Mouse (Mus musculus): Measurements from ENCODE around the gene Apmap. TPM values are rescaled to one million over a fixed set of nuclear protein-coding genes. Genes with fewer than 3 reads are reported as not detected.
"Not testable (repeated sequence)": the region's sequence is repeated elsewhere in the genome, so short reads cannot be mapped to it uniquely, and the experiment has no call there.

Gene Apmap
- polyA plus RNA-seq, 1 experiment = 132 TPM

- DNase-seq (ENCODE audit: low read depth) = no peak
These were observed 13.3 kb upstream of the Apmap start for GRCm38 (mm10) chr2:150621698-150622097.

GRCm38 (mm10) chr2:150610097-150610496, 1.7 kb upstream of the Apmap start:
- DNase-seq (ENCODE audit: low read depth) = no peak

GRCm38 (mm10) chr2:150608872-150609560, 649 bp upstream of the Apmap start:
- no peak for DNase-seq (ENCODE audit: low read depth)

DNA sequence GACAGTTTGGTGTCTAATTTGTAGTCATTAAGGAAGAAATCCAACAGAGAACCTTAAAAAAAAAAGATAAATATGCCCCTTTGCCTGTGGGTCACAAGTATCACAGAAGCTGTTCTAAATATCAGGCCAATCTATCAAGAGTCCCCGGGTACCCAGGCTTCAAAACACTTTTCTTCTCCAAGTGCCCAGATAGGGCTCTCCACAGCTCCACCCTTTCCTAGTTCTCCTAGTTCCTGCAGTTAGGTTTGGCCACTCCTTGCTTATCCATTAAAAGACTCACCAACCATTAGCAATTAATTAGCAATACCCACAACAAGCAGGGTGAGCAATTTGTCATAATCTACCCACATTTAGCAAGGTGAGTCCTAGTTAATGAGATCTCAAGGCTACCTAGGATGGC, 1.3 kb downstream of the Apmap start:
- no peak for DNase-seq (ENCODE audit: low read depth)

- DNase-seq (ENCODE audit: low read depth) = no peak
These were observed 3.6 kb downstream of the Apmap start for GRCm38 (mm10) chr2:150604802-150605201.

DNA sequence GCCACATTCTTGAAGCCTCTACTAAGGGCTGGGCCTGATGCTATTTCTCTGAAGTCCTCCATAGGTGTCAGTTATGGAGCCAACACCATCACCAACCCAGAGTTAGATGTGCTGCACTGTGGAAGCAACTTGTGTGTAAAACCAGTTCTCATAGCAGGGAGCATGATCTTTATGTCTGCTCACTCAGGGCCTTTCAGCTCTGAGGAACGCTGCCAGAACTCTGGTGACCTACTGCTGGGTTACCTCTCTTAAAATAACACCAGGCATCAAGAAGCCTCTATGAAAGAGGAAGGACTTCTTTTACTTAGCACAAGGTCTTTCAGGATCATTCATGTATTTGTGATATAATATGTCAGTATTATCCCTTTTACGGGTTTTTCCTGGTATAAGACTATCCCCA, 6.2 kb downstream of the Apmap start:
- DNase-seq (ENCODE audit: low read depth) = no peak

DNA sequence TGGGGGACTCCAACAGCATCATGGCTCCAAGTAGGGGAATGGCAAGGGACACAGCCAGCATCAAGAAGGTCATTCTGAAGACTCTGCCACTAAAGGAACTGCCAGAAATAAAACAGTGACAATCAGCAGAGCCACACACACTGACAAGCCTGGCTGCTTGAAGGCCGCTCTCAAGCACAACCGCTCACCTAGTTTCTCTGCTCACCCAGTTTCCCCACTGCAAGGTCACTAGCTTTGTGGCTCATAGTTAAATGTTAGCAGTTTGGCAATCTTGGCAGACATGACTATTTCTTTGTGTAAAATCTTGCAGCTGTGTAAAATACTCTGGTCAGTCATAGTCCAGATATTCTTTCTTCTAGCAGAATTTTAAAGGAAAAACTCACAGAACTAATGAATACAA, 8.1 kb downstream of the Apmap start:
- DNase-seq (ENCODE audit: low read depth) = peak; percentile 70

GRCm38 (mm10) chr2:150595411-150596190, 12.8 kb downstream of the Apmap start:
- no peak for DNase-seq (ENCODE audit: low read depth)

- DNase-seq (ENCODE audit: low read depth) = no peak
These were observed 19.3 kb downstream of the Apmap start for GRCm38 (mm10) chr2:150589076-150589475.

DNA sequence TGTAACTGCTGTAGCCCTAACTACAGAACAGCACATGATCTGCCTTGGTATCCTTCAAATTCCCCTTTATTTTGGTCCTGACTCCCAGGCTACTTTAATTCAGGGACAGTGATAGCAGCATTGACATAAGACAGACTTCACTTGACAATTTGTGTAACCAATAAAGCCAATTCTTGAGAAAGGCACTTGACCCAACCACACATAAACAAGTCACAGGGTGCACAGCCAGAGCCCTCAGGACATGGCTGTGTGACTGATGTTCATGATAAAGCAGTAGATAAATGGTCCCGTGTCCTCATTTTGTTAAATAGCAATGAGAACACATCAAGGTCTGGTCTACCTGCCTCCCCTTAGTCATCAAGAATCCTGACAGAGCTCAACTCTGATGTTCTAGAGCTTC, 28.7 kb downstream of the Apmap start:
- no peak for DNase-seq (ENCODE audit: low read depth)

DNA sequence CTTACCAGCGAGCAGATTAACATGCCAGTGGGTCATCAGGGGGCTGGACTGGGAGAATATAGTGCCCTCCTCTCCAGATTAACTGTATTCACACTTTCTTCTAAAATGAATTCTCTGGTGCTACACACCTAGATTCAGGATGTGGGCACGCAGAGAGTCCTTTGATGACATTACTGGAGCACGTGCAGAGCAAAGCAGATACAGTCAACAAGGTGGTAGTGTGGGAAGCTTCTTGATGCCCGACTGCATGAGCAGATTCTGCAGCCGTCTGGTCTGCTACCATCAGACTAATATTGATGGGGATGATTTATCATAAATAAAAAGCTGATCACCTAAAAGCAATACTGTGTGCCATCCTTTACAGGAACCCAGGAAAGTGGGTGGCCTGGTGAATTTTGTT, 29.8 kb downstream of the Apmap start:
- no peak for DNase-seq (ENCODE audit: low read depth)

GRCm38 (mm10) chr2:150576256-150576655, 32.1 kb downstream of the Apmap start:
- peak; percentile 37 for DNase-seq (ENCODE audit: low read depth)

DNA sequence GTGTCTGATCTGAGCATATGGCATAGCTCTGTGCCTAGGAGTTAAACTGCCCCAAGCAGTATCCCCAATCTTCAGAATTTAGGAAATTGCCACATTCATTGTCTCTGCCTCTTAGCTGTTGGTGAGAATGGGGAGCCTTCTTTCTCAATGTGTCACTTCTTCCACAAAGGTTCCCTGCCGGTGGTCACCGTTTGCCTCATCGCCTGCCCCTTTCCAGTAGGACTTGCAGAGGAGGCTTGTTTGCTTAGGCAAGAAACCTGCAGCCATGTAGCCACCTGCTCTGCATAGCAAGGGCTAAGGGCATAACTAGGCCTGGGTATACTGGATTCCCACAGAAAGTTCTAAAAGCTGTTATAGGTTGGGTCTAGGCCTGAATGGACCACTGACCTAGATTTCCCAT, 35.9 kb downstream of the Apmap start:
- no peak for DNase-seq (ENCODE audit: low read depth)

DNA sequence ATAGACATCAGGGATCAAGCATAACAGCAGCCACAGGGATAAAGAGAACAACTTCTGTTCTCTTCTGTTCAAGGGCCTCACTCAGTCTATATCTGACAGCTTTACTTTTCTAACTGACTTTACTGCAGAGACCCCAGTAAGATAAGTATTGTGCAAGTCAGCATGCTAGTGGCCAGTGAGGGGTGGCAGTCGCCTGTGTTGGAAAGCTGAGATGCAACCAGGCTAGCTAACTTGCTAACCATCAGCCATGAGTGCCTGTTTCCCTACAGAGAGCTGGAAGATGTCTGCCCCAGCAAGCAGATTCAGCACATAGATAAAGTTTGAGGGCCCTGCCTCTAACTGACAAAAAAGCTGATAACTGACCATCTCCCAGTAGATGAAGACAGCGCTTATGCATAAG, 37.6 kb downstream of the Apmap start:
- DNase-seq (ENCODE audit: low read depth) = no peak

DNA sequence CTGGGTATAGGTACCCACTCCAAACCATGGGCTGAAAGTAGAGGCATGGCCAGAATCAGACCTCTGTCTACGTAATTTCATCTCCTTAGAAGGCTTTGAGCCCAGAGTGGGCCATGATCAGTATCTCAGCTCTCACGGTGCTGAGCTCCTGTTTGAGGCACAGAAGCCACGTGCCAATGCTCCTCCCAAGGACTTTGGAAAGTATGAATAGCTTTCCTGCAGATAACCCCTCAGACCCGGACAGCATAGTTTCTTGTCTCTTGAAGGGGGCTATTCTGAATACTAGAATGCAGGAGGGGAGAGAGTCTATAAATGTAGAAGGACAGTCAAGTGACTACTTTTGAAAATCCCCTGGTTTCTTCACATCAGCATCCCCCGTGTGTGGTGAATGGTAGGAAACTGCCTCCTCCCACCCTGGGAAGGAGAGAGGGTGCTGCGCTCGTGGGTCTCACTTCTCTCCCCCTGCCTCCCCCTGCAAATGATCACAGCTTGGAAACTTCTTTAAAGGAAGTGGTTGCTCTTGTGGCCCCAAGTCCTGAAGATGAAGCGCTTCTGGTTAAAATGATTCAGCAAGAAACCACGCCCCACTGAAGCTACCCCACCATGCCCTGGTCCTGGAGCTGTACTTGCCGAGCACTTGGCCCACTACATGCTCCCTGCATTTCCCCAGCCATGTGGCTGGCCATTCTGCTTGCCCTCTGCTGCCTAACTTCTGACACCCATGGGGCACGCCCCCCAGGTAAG, 38.3 kb downstream of the Apmap start, which contains the start of gene Cst7:
Cst7 (plus strand) TSS at position 569 of the 744 bp plus-strand sequence.
- DNase-seq (ENCODE audit: low read depth) = no peak

GRCm38 (mm10) chr2:150567051-150567450, 41.3 kb downstream of the Apmap start:
- no peak for DNase-seq (ENCODE audit: low read depth)

DNA sequence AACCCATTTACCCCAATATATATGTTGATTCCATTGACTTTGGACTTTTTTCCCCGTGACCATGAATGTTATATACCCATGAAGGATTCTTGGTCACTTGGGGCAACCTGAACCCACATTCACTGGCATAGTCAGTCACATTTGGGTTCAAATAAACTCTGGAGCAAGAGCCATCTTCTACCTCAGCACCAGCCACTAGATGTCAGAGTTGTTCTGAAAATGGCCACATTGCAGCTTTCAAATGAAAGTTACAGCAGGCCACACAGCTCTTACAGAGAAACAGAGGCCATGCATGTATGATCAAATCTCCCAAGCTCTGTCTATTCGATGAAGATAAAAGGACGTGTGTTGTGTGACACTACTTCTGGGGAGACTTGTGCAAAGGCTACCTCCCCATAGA, 49.8 kb downstream of the Apmap start:
- DNase-seq (ENCODE audit: low read depth) = no peak

DNA sequence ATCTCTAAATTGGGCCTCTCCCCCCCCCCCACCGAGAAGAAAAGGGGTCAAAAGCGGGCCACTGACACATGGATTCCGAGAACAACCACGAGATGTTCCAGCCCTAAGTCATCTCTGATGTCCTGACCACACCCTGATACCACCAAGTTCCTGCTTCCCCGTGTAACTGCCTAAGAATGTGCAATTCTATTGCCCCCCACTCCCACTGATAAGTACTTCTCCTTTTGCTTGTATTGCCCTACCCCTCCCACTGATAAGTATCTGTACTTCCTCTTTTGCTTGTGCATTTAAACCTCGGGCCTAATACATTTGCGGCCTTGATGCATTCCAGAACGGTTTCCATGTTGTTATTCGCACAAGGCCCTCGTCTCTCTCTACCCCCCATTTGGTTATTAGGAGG, 58.8 kb downstream of the Apmap start:
- DNase-seq (ENCODE audit: low read depth) = not testable (repeated sequence)

All from gonadal fat pad, adult 2 months (tissue).